Mouse (Mus musculus) liver, postnatal 0 days (tissue): ENCODE measurements around the gene Pigz.

ENCODE experiments used
- CTCF ChIP-seq: sonication (generic); IDR thresholded peaks from 2 replicates; pipeline ENCODE4 v1.5.1; 2016; ENCODE audit warnings: antibody characterized with exemption, low read depth
- EP300 ChIP-seq: IDR thresholded peaks from 2 replicates; pipeline ENCODE4 v1.6.1; 2016; ENCODE audit warnings: antibody characterized with exemption, low read depth, mild to moderate bottlenecking

DNA sequence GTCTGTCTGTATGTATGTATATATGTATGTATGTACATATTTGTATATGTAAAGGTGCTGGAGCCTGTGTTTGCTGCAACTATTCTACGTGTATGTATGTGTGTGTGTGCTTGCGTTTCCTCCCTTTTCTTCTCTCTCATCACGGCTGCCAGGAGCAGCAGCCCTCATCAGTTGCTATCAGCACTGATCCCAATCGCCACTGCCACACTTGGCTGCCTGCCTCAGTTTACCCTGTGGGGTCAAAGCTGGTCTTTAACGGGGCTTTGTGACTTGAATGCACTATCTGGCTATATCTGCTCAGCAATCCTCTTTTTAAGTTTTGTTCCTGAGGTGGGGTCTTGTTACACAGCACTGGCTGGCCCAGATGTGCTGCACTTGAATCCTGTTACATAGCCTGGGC is 6.2 kb upstream of the Pigz start:
- TF ChIP-seq CTCF = no peak
- TF ChIP-seq EP300 = no peak
